Mouse (Mus musculus): Measurements from ENCODE around the gene Arhgap9.

- no peak for TF ChIP-seq POLR2A (IDR thresholded peaks at IDR 0.05; ENCODE audit: borderline replicate concordance, insufficient read depth, low read length)
- TF ChIP-seq CTCF (IDR thresholded peaks at IDR 0.05; ENCODE audit: borderline replicate concordance, insufficient read depth, low read depth, low read length), result peak; percentile 90
Measured at GRCm38 (mm10) chr10:127338930-127339682, 17.3 kb downstream of the Arhgap9 start.

All from cerebellum, adult 2 months (tissue).